In genomic region chr11:12540333-12540870, GRCm38 (mm10) we compare ENCODE assay signal across 8 mouse cellular contexts.
A peak's percentile ranks its signal among the peaks of the same experiment; 100 is the strongest.
DNase-seq lines count a peak whose midpoint lies in the region; ATAC-seq and TF ChIP-seq lines count a peak whose summit lies in the region.

No protein-coding gene starts in this region.

- H3K9me3 ChIP-seq in liver, embryonic 12.5 days (replicated peaks), result no peaks in the 10 kb centered on the region
- no peaks in the 10 kb centered on the region for H3K9me3 ChIP-seq in forebrain, embryonic 14.5 days (replicated peaks; ENCODE audit: control insufficient read depth, low read length)

- 61% methylated on average over 5 of the region's 5 CpGs for WGBS in liver, adult 2 months
- WGBS in liver, embryonic 12.5 days (ENCODE audit: insufficient replicate concordance), result 45% methylated on average over 5 of the region's 5 CpGs
- 44% methylated on average over 5 of the region's 5 CpGs for WGBS in forebrain, embryonic 14.5 days

- TF ChIP-seq POLR2A in liver, adult 2 months (IDR thresholded peaks at IDR 0.05; ENCODE audit: extremely low read depth, insufficient read depth, low read length), result no peak

- 0 out of 2 replicates have a peak, but pooled peaks have one; percentile 16 for TF ChIP-seq CTCF in liver, adult 2 months (IDR thresholded peaks at IDR 0.05; ENCODE audit: low read depth, low read length)

- H3K4me2 ChIP-seq in liver, embryonic 12.5 days, result no peak overlapping the region
- no peak overlapping the region for H3K4me2 ChIP-seq in forebrain, embryonic 14.5 days (ENCODE audit: low read length)

- no peak for ATAC-seq in liver, embryonic 12.5 days
- peak; percentile 46; the same call in 1 of the 2 replicates for ATAC-seq in forebrain, embryonic 14.5 days

- H3K27ac ChIP-seq in liver, adult 2 months (replicated peaks; ENCODE audit: insufficient read depth, low read depth, low read length), result no peak overlapping the region
- no peak overlapping the region for H3K27ac ChIP-seq in liver, embryonic 12.5 days
- H3K27ac ChIP-seq in forebrain, embryonic 14.5 days (ENCODE audit: low read depth, low read length), result no peak overlapping the region

- H3K9ac ChIP-seq in liver, adult 2 months (ENCODE audit: low read depth, low read length), result no peak overlapping the region
- H3K9ac ChIP-seq in liver, embryonic 12.5 days, result no peak overlapping the region
- H3K9ac ChIP-seq in forebrain, embryonic 14.5 days (ENCODE audit: low read length), result no peak overlapping the region

- no peaks in the 10 kb centered on the region for H3K4me1 ChIP-seq in liver, adult 2 months (ENCODE audit: control insufficient read depth, insufficient read depth, low read length)
- no peaks in the 10 kb centered on the region for H3K4me1 ChIP-seq in liver, embryonic 12.5 days
- H3K4me1 ChIP-seq in forebrain, embryonic 14.5 days (ENCODE audit: control insufficient read depth, insufficient read depth, low read length), result no peaks in the 10 kb centered on the region

- no peak overlapping the region for H3K4me3 ChIP-seq in liver, adult 2 months (ENCODE audit: insufficient read depth, low read depth, low read length)
- H3K4me3 ChIP-seq in liver, embryonic 12.5 days, result no peak overlapping the region
- H3K4me3 ChIP-seq in forebrain, embryonic 14.5 days (ENCODE audit: low read depth, low read length), result no peak overlapping the region

- no peaks in the 10 kb centered on the region for H3K27me3 ChIP-seq in liver, adult 2 months (ENCODE audit: control insufficient read depth, insufficient read depth, low read length)
- H3K27me3 ChIP-seq in liver, embryonic 12.5 days (replicated peaks), result no peaks in the 10 kb centered on the region
- no peaks in the 10 kb centered on the region for H3K27me3 ChIP-seq in forebrain, embryonic 14.5 days (replicated peaks; ENCODE audit: control insufficient read depth, insufficient read depth, low read length)

- H3K36me3 ChIP-seq in liver, adult 2 months (ENCODE audit: control insufficient read depth, insufficient read depth, low read length), result no peaks in the 10 kb centered on the region
- no peaks in the 10 kb centered on the region for H3K36me3 ChIP-seq in liver, embryonic 12.5 days
- no peaks in the 10 kb centered on the region for H3K36me3 ChIP-seq in forebrain, embryonic 14.5 days (ENCODE audit: control insufficient read depth, insufficient read depth, low read length)

- no peaks in the 10 kb centered on the region for H3K79me2 ChIP-seq in liver, adult 2 months (ENCODE audit: control insufficient read depth, insufficient read depth, low read length)

- peak; percentile 65 for DNase-seq in embryo, embryonic 10 days (ENCODE audit: low spot score)
- no peak for DNase-seq in embryo, embryonic 9.5 days (ENCODE audit: extremely low spot score)
- no peak for DNase-seq in liver, adult 2 months (ENCODE audit: extremely low read depth, low read depth, low spot score)
- peak; percentile 52 for DNase-seq in forebrain, embryonic 14.5 days (ENCODE audit: low spot score)
- DNase-seq in right cerebral cortex, adult 2 months (ENCODE audit: low spot score in 2 of 2), result peak; percentile 52 to 59
- no peak for DNase-seq in gastrocnemius, postnatal 10 days
- DNase-seq in ovary, postnatal 14 days (ENCODE audit: low spot score), result no peak

Comparison
In these comparisons a context has a peak if more than half of its experiments do, and no peak if none do; other contexts are left out.
1. DNase-seq: peak in embryo, embryonic 10 days (single experiment), forebrain, embryonic 14.5 days (single experiment) and right cerebral cortex, adult 2 months (2 of 2); none in embryo, embryonic 9.5 days (single experiment), liver, adult 2 months (single experiment), gastrocnemius, postnatal 10 days (single experiment) and ovary, postnatal 14 days (single experiment).